Mouse (Mus musculus): Measurements from ENCODE around the gene Slc9a6.

- TF ChIP-seq CTCF (IDR thresholded peaks at IDR 0.05; ENCODE audit: extremely low read depth, insufficient read length, insufficient replicate concordance, low read depth, low read length) (no peak), POLR2A (IDR thresholded peaks at IDR 0.05; ENCODE audit: low read depth, low read length) (no peak)
These were observed 85.0 kb downstream of the Slc9a6 start for GRCm38 (mm10) chrX:56694539-56694938.

Measured in small intestine, adult 2 months (tissue).